Mouse (Mus musculus) midbrain, embryonic 12.5 days (tissue): ENCODE results near the gene Mat2a. TPM values are rescaled to one million over a fixed set of nuclear protein-coding genes. Genes with fewer than 3 reads are reported as not detected.
"Not testable (repeated sequence)": the region's sequence is repeated elsewhere in the genome, so short reads cannot be mapped to it uniquely, and the experiment has no call there.

Experiments used
- ATAC-seq: fragments of 200-750 bp; cut with Nextera tagmentation; 2 replicates; pipeline ENCODE4 v1.8.0; 2017; ENCODE audit warnings: low read depth, moderate TSS enrichment, moderate library complexity; ENCODE audit not compliant: low FRiP score
- H3K27ac ChIP-seq: fragments of 300-500 bp; sonication (generic); replicated peaks from 2 replicates; pipeline ENCODE4 v1.5.1; 2016; ENCODE audit warnings: mild to moderate bottlenecking
- H3K27me3 ChIP-seq: fragments of 300-500 bp; sonication (generic); 2 replicates; pipeline ENCODE4 v1.6.1; 2016; ENCODE audit warnings: mild to moderate bottlenecking
- H3K36me3 ChIP-seq: fragments of 300-500 bp; sonication (generic); 2 replicates; pipeline ENCODE4 v1.6.1; 2016
- H3K4me1 ChIP-seq: fragments of 300-500 bp; sonication (generic); 2 replicates; pipeline ENCODE4 v1.6.1; 2016
- H3K4me2 ChIP-seq: fragments of 300-500 bp; sonication (generic); replicated peaks from 2 replicates; pipeline ENCODE4 v1.6.1; 2016; ENCODE audit warnings: mild to moderate bottlenecking, moderate library complexity
- H3K4me3 ChIP-seq: fragments of 300-500 bp; sonication (generic); 2 replicates; pipeline ENCODE4 v1.5.1; 2016; ENCODE audit warnings: mild to moderate bottlenecking
- H3K9ac ChIP-seq: fragments of 300-500 bp; sonication (generic); replicated peaks from 2 replicates; pipeline ENCODE4 v1.6.1; 2016; ENCODE audit warnings: mild to moderate bottlenecking, moderate library complexity
- H3K9me3 ChIP-seq: fragments of 300-500 bp; sonication (generic); 2 replicates; pipeline ENCODE4 v1.6.1; 2016; ENCODE audit warnings: mild to moderate bottlenecking
- WGBS: fragments of 180-500 bp; shearing (Covaris S2); methylation state at CpG from one replicate; pipeline ENCODE4 v1.1.7; 2016; 5-methylcytosine and 5-hydroxymethylcytosine counted together
- polyA plus RNA-seq: library from polyadenylated mRNA; unstranded; fragments of >200 nt; fragmentation: Nextera tagmentation; extraction: Ambion mirVana; gene quantifications from 2 replicates; pipeline ENCODE4 v1.2.1, GENCODE M21; 2016

The Mat2a gene
- polyA plus RNA-seq = 422 and 441 TPM in 2 replicates

- H3K27me3 ChIP-seq = no peaks in the 10 kb centered on the region
- peak within 1 kb of the TSS; percentile 99 for H3K9ac ChIP-seq
- peaks cover 33% of the 10 kb centered on the region for H3K4me1 ChIP-seq
- under 1% methylated on average over 77 of the region's 77 CpGs for WGBS
- H3K4me2 ChIP-seq = peak within 1 kb of the TSS; percentile 79
- peaks cover 30% of the 10 kb centered on the region for H3K36me3 ChIP-seq
- H3K9me3 ChIP-seq = no peaks in the 10 kb centered on the region
- peak within 1 kb of the TSS; percentile 98 for H3K27ac ChIP-seq
- ATAC-seq = peak; percentile 91
- peak within 1 kb of the TSS; percentile 95 for H3K4me3 ChIP-seq
Observed at GRCm38 (mm10) chr6:72439355-72440185, at the start of gene Mat2a. TSS of gene Mat2a (minus strand) at chr6:72439558.

- Histone ChIP-seq H3K9me3 (no peaks in the 10 kb centered on the region), H3K4me2 (no peak overlapping the region), H3K36me3 (no peaks in the 10 kb centered on the region), H3K4me3 (no peak overlapping the region), H3K27ac (no peak overlapping the region), H3K27me3 (no peaks in the 10 kb centered on the region), H3K4me1 (no peaks in the 10 kb centered on the region), H3K9ac (no peak overlapping the region)
- 73% methylated on average over 3 of the region's 3 CpGs for WGBS
- ATAC-seq = no peak
Observed at GRCm38 (mm10) chr6:72488850-72489249, 49.5 kb upstream of the Mat2a start.

DNA sequence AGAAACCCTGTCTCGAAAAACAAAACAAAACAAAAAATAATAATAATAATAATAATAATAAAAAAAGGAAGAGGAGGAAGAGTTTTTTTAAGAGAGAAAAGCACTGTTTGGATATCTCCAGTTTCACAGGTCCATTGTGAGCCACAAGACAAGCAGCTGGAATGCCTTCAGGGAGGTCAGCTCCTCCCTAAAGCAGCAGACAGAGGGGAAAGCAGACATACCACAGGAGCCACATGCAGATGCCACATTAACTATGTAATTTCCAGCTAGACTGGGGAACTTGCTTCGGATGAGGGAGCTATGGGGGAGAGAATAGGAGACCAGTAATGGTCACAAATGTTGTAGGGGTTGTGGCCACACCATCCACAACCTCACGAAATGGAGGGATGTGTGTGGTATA lies 47.9 kb upstream of the Mat2a start:
- no peak for ATAC-seq
- H3K9ac ChIP-seq = no peak overlapping the region
- H3K4me3 ChIP-seq = no peak overlapping the region
- H3K27me3 ChIP-seq = no peaks in the 10 kb centered on the region
- no peak overlapping the region for H3K4me2 ChIP-seq
- WGBS = 72% methylated on average over 3 of the region's 3 CpGs
- H3K9me3 ChIP-seq = no peaks in the 10 kb centered on the region
- no peaks in the 10 kb centered on the region for H3K36me3 ChIP-seq
- no peaks in the 10 kb centered on the region for H3K4me1 ChIP-seq
- H3K27ac ChIP-seq = no peak overlapping the region

DNA sequence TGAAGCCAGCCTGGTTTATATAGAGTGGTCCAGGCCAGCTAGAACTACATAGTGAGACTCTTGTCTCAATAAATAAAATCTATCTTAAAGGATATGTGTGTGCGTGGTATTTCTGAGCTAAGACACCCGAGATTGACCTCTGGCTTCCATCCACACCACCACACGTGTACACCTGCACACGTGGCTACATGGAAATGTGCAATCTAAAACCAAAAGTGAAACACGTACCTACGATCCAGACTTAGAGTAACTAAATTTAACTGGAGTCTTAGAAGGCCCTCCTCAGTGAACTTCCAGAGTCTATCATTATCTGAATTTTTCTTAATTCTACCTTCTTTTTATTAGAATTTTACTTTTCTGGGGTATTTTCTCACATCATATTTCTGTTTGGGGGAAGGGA lies 46.9 kb upstream of the Mat2a start:
- Histone ChIP-seq H3K27ac (no peak overlapping the region), H3K4me1 (no peaks in the 10 kb centered on the region), H3K27me3 (no peaks in the 10 kb centered on the region), H3K4me3 (no peak overlapping the region), H3K4me2 (no peak overlapping the region), H3K36me3 (no peaks in the 10 kb centered on the region), H3K9ac (no peak overlapping the region), H3K9me3 (no peaks in the 10 kb centered on the region)
- 92% methylated on average over 6 of the region's 6 CpGs for WGBS
- no peak for ATAC-seq

DNA sequence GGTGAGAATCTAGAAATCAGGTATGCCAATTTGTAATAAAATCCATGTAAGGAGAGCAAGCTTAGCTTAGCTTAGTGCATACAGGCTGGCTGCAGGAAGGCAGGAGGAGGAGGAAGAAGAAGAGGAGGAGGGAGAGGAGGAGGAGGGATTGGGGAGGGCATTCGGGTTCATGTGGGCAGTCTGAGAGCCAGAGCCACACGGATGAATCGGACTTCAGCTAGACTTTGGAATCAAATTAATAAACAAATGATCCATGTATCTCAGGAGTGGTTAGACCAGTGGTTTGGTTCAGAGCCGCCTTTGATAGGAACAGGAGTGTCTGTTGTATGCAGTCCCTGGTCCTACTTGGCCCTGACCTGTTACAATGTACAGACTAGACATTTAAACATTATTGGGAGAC lies 45.5 kb upstream of the Mat2a start:
- no peak for ATAC-seq
- 73% methylated on average over 4 of the region's 4 CpGs for WGBS
- H3K27ac ChIP-seq = no peak overlapping the region
- H3K27me3 ChIP-seq = no peaks in the 10 kb centered on the region
- H3K9me3 ChIP-seq = no peaks in the 10 kb centered on the region
- H3K9ac ChIP-seq = no peak overlapping the region
- no peaks in the 10 kb centered on the region for H3K36me3 ChIP-seq
- H3K4me1 ChIP-seq = no peaks in the 10 kb centered on the region
- no peak overlapping the region for H3K4me3 ChIP-seq
- no peak overlapping the region for H3K4me2 ChIP-seq

DNA sequence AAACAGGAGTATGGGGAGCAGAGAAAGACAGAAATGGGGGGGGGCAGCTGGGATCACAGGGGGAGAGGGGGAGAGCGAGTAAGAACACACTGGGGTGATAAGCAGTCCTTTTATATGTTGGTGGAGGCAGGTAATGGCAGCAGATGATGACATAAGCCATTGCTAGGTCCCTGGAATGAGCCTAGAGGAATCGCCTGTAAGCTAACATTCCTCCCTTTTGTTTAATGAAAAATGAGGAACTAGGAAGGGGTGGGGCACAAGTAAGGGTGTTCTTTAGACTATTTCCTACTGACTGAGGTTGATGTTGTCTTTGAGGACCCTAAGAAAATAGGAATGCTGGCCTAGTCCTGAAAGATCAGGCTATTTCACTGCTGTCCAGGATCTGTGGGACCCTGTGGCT lies 42.8 kb upstream of the Mat2a start:
- ATAC-seq = no peak
- H3K27ac ChIP-seq = no peak overlapping the region
- no peaks in the 10 kb centered on the region for H3K9me3 ChIP-seq
- H3K4me2 ChIP-seq = no peak overlapping the region
- WGBS = 50% methylated on average over 2 of the region's 2 CpGs
- H3K27me3 ChIP-seq = no peaks in the 10 kb centered on the region
- H3K4me1 ChIP-seq = no peaks in the 10 kb centered on the region
- no peaks in the 10 kb centered on the region for H3K36me3 ChIP-seq
- no peak overlapping the region for H3K4me3 ChIP-seq
- no peak overlapping the region for H3K9ac ChIP-seq

DNA sequence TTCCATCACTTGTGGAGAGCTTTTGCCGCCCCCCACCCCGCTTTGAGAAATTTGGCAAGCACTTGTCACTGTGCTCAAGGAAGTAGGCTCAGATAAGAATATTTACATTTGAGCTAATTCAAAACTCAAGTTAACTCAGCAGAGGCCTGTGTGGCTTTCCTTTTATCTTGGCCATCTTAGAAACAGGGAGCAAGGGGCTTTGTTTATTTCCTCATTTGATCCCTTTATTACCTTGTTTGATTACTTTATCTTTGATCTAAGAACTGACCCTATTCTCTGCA lies 41.0 kb upstream of the Mat2a start:
- Histone ChIP-seq H3K27me3 (no peaks in the 10 kb centered on the region), H3K9ac (no peak overlapping the region), H3K9me3 (no peaks in the 10 kb centered on the region), H3K27ac (no peak overlapping the region), H3K4me3 (no peak overlapping the region), H3K4me2 (no peak overlapping the region), H3K36me3 (no peaks in the 10 kb centered on the region), H3K4me1 (no peaks in the 10 kb centered on the region)
- 92% methylated on average over 2 of the region's 2 CpGs for WGBS
- ATAC-seq = no peak

GRCm38 (mm10) chr6:72479645-72480421 lies 40.5 kb upstream of the Mat2a start:
- Histone ChIP-seq H3K9me3 (no peaks in the 10 kb centered on the region), H3K4me1 (no peaks in the 10 kb centered on the region), H3K27me3 (no peaks in the 10 kb centered on the region), H3K9ac (no peak overlapping the region), H3K36me3 (no peaks in the 10 kb centered on the region), H3K4me2 (no peak overlapping the region), H3K4me3 (no peak overlapping the region), H3K27ac (no peak overlapping the region)
- no peak for ATAC-seq
- WGBS = 91% methylated on average over 12 of the region's 12 CpGs

- H3K9me3 ChIP-seq, ATAC-seq, H3K4me2 ChIP-seq, H3K27me3 ChIP-seq, H3K4me1 ChIP-seq, H3K27ac ChIP-seq, H3K4me3 ChIP-seq, H3K9ac ChIP-seq, H3K36me3 ChIP-seq: not testable (repeated sequence)
- WGBS = 89% methylated on average over 3 of the region's 3 CpGs
Observed at GRCm38 (mm10) chr6:72478691-72479090, 39.3 kb upstream of the Mat2a start.

DNA sequence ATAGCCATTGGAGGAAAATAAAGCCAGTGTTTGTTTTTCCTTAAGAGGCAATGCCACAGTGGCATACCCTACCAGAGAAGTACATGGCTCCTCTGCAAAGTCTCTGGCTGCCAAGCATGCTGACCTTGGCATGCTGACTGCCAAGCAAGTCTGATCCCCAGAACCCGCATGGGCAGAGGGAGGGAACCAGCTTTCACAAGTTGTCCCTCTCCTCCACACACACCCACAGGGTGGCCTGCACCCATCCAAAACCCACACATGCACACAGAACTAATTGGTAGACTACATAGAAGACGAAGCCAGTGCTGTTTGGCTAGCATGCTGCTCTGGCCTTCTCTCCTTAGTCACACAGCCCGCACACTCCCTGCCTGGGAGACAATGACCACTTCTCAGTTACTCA lies 38.3 kb upstream of the Mat2a start:
- Histone ChIP-seq H3K36me3 (no peaks in the 10 kb centered on the region), H3K9ac (no peak overlapping the region), H3K4me2 (no peak overlapping the region), H3K9me3 (no peaks in the 10 kb centered on the region), H3K4me1 (no peaks in the 10 kb centered on the region), H3K4me3 (no peak overlapping the region), H3K27ac (no peak overlapping the region), H3K27me3 (no peaks in the 10 kb centered on the region)
- ATAC-seq = no peak
- 95% methylated on average over 3 of the region's 3 CpGs for WGBS

GRCm38 (mm10) chr6:72476836-72477235 lies 37.5 kb upstream of the Mat2a start:
- Histone ChIP-seq H3K9me3 (no peaks in the 10 kb centered on the region), H3K4me1 (no peaks in the 10 kb centered on the region), H3K4me2 (no peak overlapping the region), H3K27ac (no peak overlapping the region), H3K9ac (no peak overlapping the region), H3K27me3 (no peaks in the 10 kb centered on the region), H3K4me3 (no peak overlapping the region), H3K36me3 (no peaks in the 10 kb centered on the region)
- 89% methylated on average over 5 of the region's 5 CpGs for WGBS
- ATAC-seq = no peak

GRCm38 (mm10) chr6:72475221-72475985 lies 36.0 kb upstream of the Mat2a start:
- Histone ChIP-seq H3K9ac (no peak overlapping the region), H3K4me1 (no peaks in the 10 kb centered on the region), H3K27ac (no peak overlapping the region), H3K4me3 (no peak overlapping the region), H3K36me3 (no peaks in the 10 kb centered on the region), H3K4me2 (no peak overlapping the region), H3K27me3 (no peaks in the 10 kb centered on the region), H3K9me3 (no peaks in the 10 kb centered on the region)
- 83% methylated on average over 4 of the region's 4 CpGs for whole genome bisulfite sequencing
- no peak for ATAC-seq
